In genomic region chr9:99485144-99485543, GRCm38 (mm10) we compare ENCODE assay signal across 1 mouse cellular context.
TF ChIP-seq lines count a peak whose summit lies in the region.

No protein-coding gene starts in this region.

TF ChIP-seq in MEL, 35 proteins besides CTCF, POLR2A, EP300 and RAD21 (continued from another document):
- TF ChIP-seq TCF12 (IDR thresholded peaks at IDR 0.05; ENCODE audit: low read depth, low read length) (no peak), TAL1 (IDR thresholded peaks at IDR 0.05; ENCODE audit: low read length) (peak; percentile 24; the same call in 1 of the 2 replicates), USF2 (IDR thresholded peaks at IDR 0.05; ENCODE audit: borderline replicate concordance in 1 of 2, insufficient read depth in 1 of 2, low read depth in 1 of 2, low read length in 2 of 2) (no peak), SIN3A (IDR thresholded peaks at IDR 0.05; ENCODE audit: low read length) (peak; percentile 73), MYB (IDR thresholded peaks at IDR 0.05; ENCODE audit: low read depth, low read length) (0 out of 2 replicates have a peak, but pooled peaks have one; percentile 30), ZMIZ1 (IDR thresholded peaks at IDR 0.05; ENCODE audit: low read depth, low read length) (no peak), BHLHE40 (IDR thresholded peaks at IDR 0.05; ENCODE audit: borderline replicate concordance, low read depth, low read length) (no peak), POLR2AphosphoS5 (IDR thresholded peaks at IDR 0.05; ENCODE audit: borderline replicate concordance, low read depth, low read length) (no peak), MXI1 (IDR thresholded peaks at IDR 0.05; ENCODE audit: low read depth, low read length) (peak; percentile 56), ZNF384 (IDR thresholded peaks at IDR 0.05; ENCODE audit: low read depth, low read length) (no peak), ZKSCAN1 (IDR thresholded peaks at IDR 0.05; ENCODE audit: low read depth, low read length) (no peak), POLR2AphosphoS2 (IDR thresholded peaks at IDR 0.05; ENCODE audit: low read length) (no peak), MEF2A (IDR thresholded peaks at IDR 0.05; ENCODE audit: extremely low read depth, insufficient replicate concordance, low read depth, low read length, poor library complexity, severe bottlenecking) (no peak), HCFC1 (IDR thresholded peaks at IDR 0.05; ENCODE audit: low read depth, low read length) (0 out of 2 replicates have a peak, but pooled peaks have one; percentile 26), ZC3H11A (IDR thresholded peaks at IDR 0.05; ENCODE audit: low read depth, low read length) (no peak), KAT2A (conservative IDR thresholded peaks at IDR 0.05; ENCODE audit: low read depth, low read length) (no peak), MAZ (IDR thresholded peaks at IDR 0.05; ENCODE audit: low read depth, low read length) (no peak), RCOR1 (IDR thresholded peaks at IDR 0.05; ENCODE audit: low read depth, low read length) (0 out of 2 replicates have a peak, but pooled peaks have one; percentile 24), JUND (IDR thresholded peaks at IDR 0.05; ENCODE audit: low read depth, low read length) (no peak), USF1 (IDR thresholded peaks at IDR 0.05; ENCODE audit: low read depth, low read length) (no peak), NELFE (IDR thresholded peaks at IDR 0.05; ENCODE audit: low read depth, low read length) (no peak)
